Mouse (Mus musculus): Measurements from ENCODE around the gene Chkb. TPM values are rescaled to one million over a fixed set of nuclear protein-coding genes. Genes with fewer than 3 reads are reported as not detected.
A peak's percentile ranks its signal among the peaks of the same experiment; 100 is the strongest.
"Not testable (repeated sequence)": the region's sequence is repeated elsewhere in the genome, so short reads cannot be mapped to it uniquely, and the experiment has no call there.

Gene Chkb
- polyA plus RNA-seq, 1 experiment from 2014 or later: 50.1 TPM

DNA sequence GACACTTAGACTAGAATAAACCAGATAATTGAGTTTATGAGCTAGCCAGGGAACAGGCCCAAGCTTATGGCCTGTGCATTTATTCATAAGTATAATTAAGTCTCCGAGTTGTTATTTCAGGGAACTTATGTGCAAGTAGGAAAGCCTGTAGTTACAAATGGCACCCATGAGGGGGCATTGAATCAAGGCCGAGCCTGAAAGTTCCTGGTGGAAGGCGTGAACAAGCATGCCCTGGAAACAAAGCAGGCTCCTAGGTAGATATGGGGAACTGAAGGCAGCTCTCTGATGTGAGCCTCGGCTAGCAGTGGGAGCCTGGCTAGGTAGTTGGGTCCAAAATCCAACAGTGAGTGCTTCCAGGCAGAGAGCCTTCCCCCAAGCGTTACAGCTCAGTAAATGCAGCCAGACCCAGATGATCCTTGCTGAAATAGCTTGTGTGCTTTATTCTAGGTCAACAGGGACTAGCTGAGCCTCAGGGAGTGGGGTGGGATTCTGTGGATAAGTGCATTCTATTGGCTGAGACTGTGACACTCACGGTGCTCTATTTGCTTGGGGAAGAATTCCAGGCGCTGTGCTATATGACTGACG lies 12.9 kb upstream of the Chkb start:
- H3K27me3 ChIP-seq (ENCODE audit: control insufficient read depth, insufficient read depth, low read length): no peaks in the 10 kb centered on the region
- WGBS: 39% methylated on average over 8 of the region's 8 CpGs
- no peaks in the 10 kb centered on the region for H3K36me3 ChIP-seq (ENCODE audit: control insufficient read depth, insufficient read depth, low read length)
- ATAC-seq (ENCODE audit: insufficient number of reproducible peaks, low FRiP score, low TSS enrichment, low read depth) (no peak), DNase-seq (ENCODE audit: low spot score) (no peak)
- no peak overlapping the region for H3K27ac ChIP-seq (replicated peaks; ENCODE audit: low read depth, low read length)
- H3K9me3 ChIP-seq (ENCODE audit: control insufficient read depth, low read length): no peaks in the 10 kb centered on the region
- H3K9ac ChIP-seq (ENCODE audit: low read length): no peak overlapping the region
- no peak overlapping the region for H3K4me3 ChIP-seq (ENCODE audit: low read depth, low read length)
- H3K4me1 ChIP-seq (ENCODE audit: control insufficient read depth, insufficient read depth, low read length): no peaks in the 10 kb centered on the region
- no peak overlapping the region for H3K4me2 ChIP-seq (ENCODE audit: low read depth, severe bottlenecking)

DNA sequence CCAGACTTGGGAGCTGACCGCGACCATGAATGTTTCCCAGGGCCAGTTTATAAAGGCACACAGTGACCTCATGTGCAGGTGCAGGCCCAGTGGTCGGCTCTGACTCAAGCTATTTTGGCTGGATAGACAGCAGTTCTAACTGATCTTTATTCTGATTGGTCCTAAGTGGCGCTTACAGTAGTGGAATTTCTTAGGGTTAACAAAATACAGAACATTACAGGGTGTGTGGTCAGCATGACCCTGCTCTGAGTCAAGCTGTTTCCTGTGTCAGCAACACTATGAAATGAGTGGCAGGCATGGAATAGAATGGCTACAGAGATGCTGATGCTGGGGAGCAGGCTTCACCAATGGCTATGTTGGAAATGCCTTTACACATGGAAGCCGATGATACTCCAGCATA lies 6.2 kb upstream of the Chkb start:
- ATAC-seq (ENCODE audit: insufficient number of reproducible peaks, low FRiP score, low TSS enrichment, low read depth) (no peak), DNase-seq (ENCODE audit: low spot score) (no peak)
- no peak overlapping the region for H3K27ac ChIP-seq (replicated peaks; ENCODE audit: low read depth, low read length)
- no peaks in the 10 kb centered on the region for H3K4me1 ChIP-seq (ENCODE audit: control insufficient read depth, insufficient read depth, low read length)
- H3K4me2 ChIP-seq (ENCODE audit: low read depth, severe bottlenecking): no peak overlapping the region
- no peaks in the 10 kb centered on the region for H3K27me3 ChIP-seq (ENCODE audit: control insufficient read depth, insufficient read depth, low read length)
- H3K9me3 ChIP-seq (ENCODE audit: control insufficient read depth, low read length): no peaks in the 10 kb centered on the region
- WGBS: 76% methylated on average over 5 of the region's 5 CpGs
- no peak overlapping the region for H3K9ac ChIP-seq (ENCODE audit: low read length)
- no peaks in the 10 kb centered on the region for H3K36me3 ChIP-seq (ENCODE audit: control insufficient read depth, insufficient read depth, low read length)
- no peak overlapping the region for H3K4me3 ChIP-seq (ENCODE audit: low read depth, low read length)

DNA sequence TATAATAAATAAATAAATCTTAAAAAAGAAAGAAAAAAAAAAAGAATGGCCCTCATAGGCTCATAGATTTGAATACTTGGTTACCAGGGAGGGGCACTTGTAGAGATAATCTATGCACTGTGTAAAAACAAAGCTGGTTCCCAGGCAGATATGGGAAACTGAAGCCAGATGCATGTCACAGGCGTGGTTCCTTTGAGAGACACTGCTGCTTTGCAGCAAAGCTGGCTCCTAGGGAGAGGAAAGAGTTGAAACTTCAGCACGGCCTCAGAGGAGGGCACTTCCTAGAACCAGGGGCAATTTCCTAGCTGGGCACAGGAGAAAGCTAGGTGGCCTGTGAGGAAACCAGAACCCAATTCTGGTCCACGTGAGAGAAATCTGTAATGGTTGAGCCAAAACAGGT lies 4.4 kb upstream of the Chkb start:
- ATAC-seq (ENCODE audit: insufficient number of reproducible peaks, low FRiP score, low TSS enrichment, low read depth) (no peak), DNase-seq (ENCODE audit: low spot score) (no peak)
- H3K9me3 ChIP-seq (ENCODE audit: control insufficient read depth, low read length): no peaks in the 10 kb centered on the region
- H3K4me1 ChIP-seq (ENCODE audit: control insufficient read depth, insufficient read depth, low read length): no peaks in the 10 kb centered on the region
- H3K9ac ChIP-seq (ENCODE audit: low read length): no peak overlapping the region
- H3K27me3 ChIP-seq (ENCODE audit: control insufficient read depth, insufficient read depth, low read length): no peaks in the 10 kb centered on the region
- H3K4me2 ChIP-seq (ENCODE audit: low read depth, severe bottlenecking): no peak overlapping the region
- H3K4me3 ChIP-seq (ENCODE audit: low read depth, low read length): no peak overlapping the region
- H3K27ac ChIP-seq (replicated peaks; ENCODE audit: low read depth, low read length): no peak overlapping the region
- WGBS: 60% methylated on average over 3 of the region's 3 CpGs
- no peaks in the 10 kb centered on the region for H3K36me3 ChIP-seq (ENCODE audit: control insufficient read depth, insufficient read depth, low read length)

DNA sequence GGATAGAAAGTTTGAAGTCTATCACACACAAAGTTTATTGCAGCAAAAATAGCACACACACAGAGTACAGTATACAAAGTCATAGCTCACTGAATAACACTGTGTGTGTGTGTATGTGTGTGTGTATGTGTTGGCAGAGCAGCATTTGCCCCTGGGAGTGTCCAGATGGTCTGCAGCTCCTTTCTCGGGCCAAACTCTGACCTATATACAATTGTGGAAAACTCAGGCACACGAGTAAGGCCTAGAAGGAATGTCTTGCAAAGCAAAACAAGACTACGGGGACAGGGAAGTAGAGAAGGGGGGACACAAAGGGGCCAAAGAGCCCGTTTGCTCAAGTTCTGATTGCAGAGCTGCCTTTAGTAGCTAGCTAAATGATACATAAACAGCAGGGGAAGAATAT lies 3.2 kb upstream of the Chkb start:
- 76% methylated on average over 4 of the region's 4 CpGs for WGBS
- Histone ChIP-seq H3K36me3 (ENCODE audit: control insufficient read depth, insufficient read depth, low read length) (no peaks in the 10 kb centered on the region), H3K4me2 (ENCODE audit: low read depth, severe bottlenecking) (no peak overlapping the region), H3K27me3 (ENCODE audit: control insufficient read depth, insufficient read depth, low read length) (no peaks in the 10 kb centered on the region), H3K9me3 (ENCODE audit: control insufficient read depth, low read length) (no peaks in the 10 kb centered on the region), H3K9ac (ENCODE audit: low read length) (no peak overlapping the region), H3K27ac (replicated peaks; ENCODE audit: low read depth, low read length) (no peak overlapping the region), H3K4me3 (ENCODE audit: low read depth, low read length) (no peak overlapping the region), H3K4me1 (ENCODE audit: control insufficient read depth, insufficient read depth, low read length) (no peaks in the 10 kb centered on the region)
- ATAC-seq (ENCODE audit: insufficient number of reproducible peaks, low FRiP score, low TSS enrichment, low read depth) (no peak), DNase-seq (ENCODE audit: low spot score) (no peak)

DNA sequence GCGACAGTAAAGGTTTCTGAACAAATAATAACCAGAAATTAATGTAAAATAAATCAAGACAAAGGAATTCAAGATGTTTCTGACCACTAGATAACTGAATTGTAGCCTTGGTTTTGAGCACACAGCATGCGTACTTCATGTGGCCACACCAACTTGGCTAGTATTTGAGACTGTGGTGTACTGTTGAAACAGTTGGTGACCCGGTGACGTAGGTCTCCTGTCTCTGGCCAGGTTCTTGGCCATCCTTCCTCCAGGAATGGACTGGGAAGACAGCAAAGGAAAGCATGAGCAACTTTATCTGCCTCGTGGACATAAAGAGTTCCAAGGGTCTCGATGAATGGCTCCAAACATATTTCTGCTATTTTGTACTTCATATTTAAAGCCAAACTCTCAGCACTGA lies 2.1 kb upstream of the Chkb start:
- Histone ChIP-seq H3K4me2 (ENCODE audit: low read depth, severe bottlenecking) (no peak overlapping the region), H3K27ac (replicated peaks; ENCODE audit: low read depth, low read length) (no peak overlapping the region), H3K9ac (ENCODE audit: low read length) (no peak overlapping the region), H3K27me3 (ENCODE audit: control insufficient read depth, insufficient read depth, low read length) (no peaks in the 10 kb centered on the region), H3K9me3 (ENCODE audit: control insufficient read depth, low read length) (no peaks in the 10 kb centered on the region), H3K36me3 (ENCODE audit: control insufficient read depth, insufficient read depth, low read length) (no peaks in the 10 kb centered on the region; the same call in 1 of the 2 replicates), H3K4me3 (ENCODE audit: low read depth, low read length) (no peak overlapping the region), H3K4me1 (ENCODE audit: control insufficient read depth, insufficient read depth, low read length) (no peaks in the 10 kb centered on the region)
- no peak for DNase-seq (ENCODE audit: low spot score)
- 93% methylated on average over 6 of the region's 6 CpGs for WGBS
- ATAC-seq (ENCODE audit: insufficient number of reproducible peaks, low FRiP score, low TSS enrichment, low read depth): no peak

DNA sequence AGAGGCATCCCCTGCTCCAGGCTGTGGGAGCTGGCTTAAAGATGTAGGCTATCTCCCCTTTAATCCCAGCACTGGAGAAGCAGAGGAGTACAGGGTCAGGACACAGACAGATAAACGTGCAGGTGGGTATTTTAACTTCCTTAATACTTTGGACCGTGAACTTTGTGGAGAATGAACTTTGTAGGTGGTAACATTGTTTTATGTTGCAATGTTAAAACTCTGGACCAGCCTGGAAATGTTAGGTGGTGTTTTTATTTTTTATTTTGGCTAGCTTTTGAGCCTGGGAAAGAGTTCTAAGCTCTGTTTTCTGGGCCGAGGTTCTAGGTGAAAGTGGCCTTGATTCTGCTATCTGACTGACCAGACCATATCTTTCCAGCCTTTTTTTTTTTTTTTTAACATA lies 1.6 kb upstream of the Chkb start:
- H3K36me3 ChIP-seq (ENCODE audit: control insufficient read depth, insufficient read depth, low read length): peaks cover 2% of the 10 kb centered on the region; the same call in 1 of the 2 replicates
- ATAC-seq (ENCODE audit: insufficient number of reproducible peaks, low FRiP score, low TSS enrichment, low read depth): no peak
- no peaks in the 10 kb centered on the region for H3K27me3 ChIP-seq (ENCODE audit: control insufficient read depth, insufficient read depth, low read length)
- no peaks in the 10 kb centered on the region for H3K9me3 ChIP-seq (ENCODE audit: control insufficient read depth, low read length)
- no peak overlapping the region for H3K4me3 ChIP-seq (ENCODE audit: low read depth, low read length)
- H3K4me1 ChIP-seq (ENCODE audit: control insufficient read depth, insufficient read depth, low read length): 0 out of 2 replicates have a peak, but pooled peaks cover 2% of the 10 kb centered on the region
- no peak for DNase-seq (ENCODE audit: low spot score)
- no peak overlapping the region for H3K4me2 ChIP-seq (ENCODE audit: low read depth, severe bottlenecking)
- whole genome bisulfite sequencing: 89% methylated on average over 3 of the region's 3 CpGs
- H3K27ac ChIP-seq (replicated peaks; ENCODE audit: low read depth, low read length): no peak overlapping the region
- no peak overlapping the region for H3K9ac ChIP-seq (ENCODE audit: low read length)

DNA sequence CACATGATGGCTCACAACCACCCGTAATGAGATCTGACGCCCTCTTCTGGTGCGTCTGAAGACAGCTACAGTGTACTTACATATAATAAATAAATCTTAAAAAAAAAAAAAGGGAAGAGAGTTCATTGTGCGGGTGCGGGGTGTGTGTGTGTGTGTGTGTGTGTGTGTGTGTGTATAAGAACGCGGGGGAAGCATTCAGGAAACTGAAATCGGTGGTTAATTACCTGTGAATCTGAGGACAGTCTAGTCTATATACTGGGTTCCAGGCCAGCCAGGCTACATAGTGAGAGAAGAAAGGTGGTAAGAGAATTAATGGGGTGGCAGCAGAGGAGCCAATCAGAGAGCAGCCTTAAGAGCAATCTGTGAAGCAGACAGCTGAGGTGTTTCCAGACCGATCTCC lies 1.1 kb upstream of the Chkb start:
- H3K9me3 ChIP-seq (ENCODE audit: control insufficient read depth, low read length); H3K27me3 ChIP-seq (ENCODE audit: control insufficient read depth, insufficient read depth, low read length); ATAC-seq (ENCODE audit: insufficient number of reproducible peaks, low FRiP score, low TSS enrichment, low read depth); H3K27ac ChIP-seq (replicated peaks; ENCODE audit: low read depth, low read length); H3K4me3 ChIP-seq (ENCODE audit: low read depth, low read length); H3K4me1 ChIP-seq (ENCODE audit: control insufficient read depth, insufficient read depth, low read length); DNase-seq (ENCODE audit: low spot score); H3K4me2 ChIP-seq (ENCODE audit: low read depth, severe bottlenecking); H3K36me3 ChIP-seq (ENCODE audit: control insufficient read depth, insufficient read depth, low read length); H3K9ac ChIP-seq (ENCODE audit: low read length): not testable (repeated sequence)
- WGBS: 80% methylated on average over 7 of the region's 9 CpGs

DNA sequence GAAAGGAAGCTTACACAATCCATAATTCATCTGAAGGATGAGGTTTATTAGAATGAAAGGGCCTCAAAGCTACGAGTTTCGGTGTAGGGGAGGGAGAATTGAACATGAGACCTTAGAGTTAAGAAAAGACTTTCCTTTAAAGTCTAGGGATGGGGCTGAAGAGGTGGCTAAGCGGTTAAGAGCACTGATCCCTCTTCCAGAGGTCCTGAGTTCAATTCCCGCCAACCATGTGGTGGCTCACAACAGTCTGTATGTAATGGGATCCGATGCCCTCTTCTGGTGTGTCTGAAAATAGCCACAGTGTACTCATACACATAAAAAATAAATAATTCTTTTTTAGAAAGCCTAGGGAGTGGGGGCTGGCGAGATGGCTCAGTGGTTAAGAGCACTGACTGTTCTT lies 633 bp upstream of the Chkb start:
- ATAC-seq (ENCODE audit: insufficient number of reproducible peaks, low FRiP score, low TSS enrichment, low read depth) (no peak), DNase-seq (ENCODE audit: low spot score) (no peak)
- WGBS: 54% methylated on average over 6 of the region's 6 CpGs
- H3K4me1 ChIP-seq (ENCODE audit: control insufficient read depth, insufficient read depth, low read length): peaks cover 9% of the 10 kb centered on the region
- peak overlapping the region; percentile 53 for H3K4me3 ChIP-seq (ENCODE audit: low read depth, low read length)
- H3K4me2 ChIP-seq (ENCODE audit: low read depth, severe bottlenecking): peak overlapping the region; percentile 91
- H3K9me3 ChIP-seq (ENCODE audit: control insufficient read depth, low read length): no peaks in the 10 kb centered on the region
- 0 out of 2 replicates have a peak overlapping the region, but pooled peaks have one; percentile 54 for H3K9ac ChIP-seq (ENCODE audit: low read length)
- peaks cover 2% of the 10 kb centered on the region; the same call in 1 of the 2 replicates for H3K36me3 ChIP-seq (ENCODE audit: control insufficient read depth, insufficient read depth, low read length)
- H3K27ac ChIP-seq (replicated peaks; ENCODE audit: low read depth, low read length): no peak overlapping the region
- H3K27me3 ChIP-seq (ENCODE audit: control insufficient read depth, insufficient read depth, low read length): no peaks in the 10 kb centered on the region

DNA sequence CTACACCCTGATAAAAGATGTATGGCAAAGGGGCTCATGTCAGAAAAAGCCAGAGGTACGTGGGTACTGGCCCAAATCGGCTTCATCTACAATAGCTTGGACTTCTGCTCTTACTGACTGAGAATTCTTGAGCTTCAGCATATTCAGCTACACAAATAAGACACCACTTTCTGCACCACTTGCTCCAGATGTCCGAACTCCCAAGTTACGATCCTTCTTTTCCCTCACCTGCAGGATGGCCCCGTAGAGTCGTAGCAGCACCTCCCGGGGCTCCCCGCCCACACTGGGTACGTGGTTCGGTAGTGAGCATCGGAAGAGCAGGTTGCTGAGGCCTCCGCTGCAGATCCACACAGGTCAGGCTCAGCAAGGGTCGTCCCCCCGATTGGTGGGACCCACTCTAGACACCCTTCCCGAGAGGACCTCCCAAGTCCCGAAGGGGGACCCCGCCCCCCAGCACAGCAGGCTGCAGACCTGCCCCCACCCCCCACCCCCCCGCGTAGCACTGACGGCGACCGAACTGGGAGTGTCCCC lies 822 bp downstream of the Chkb start:
- Histone ChIP-seq H3K9ac (ENCODE audit: low read length) (peak overlapping the region; percentile 54), H3K4me2 (ENCODE audit: low read depth, severe bottlenecking) (peak overlapping the region; percentile 91), H3K27me3 (ENCODE audit: control insufficient read depth, insufficient read depth, low read length) (no peaks in the 10 kb centered on the region), H3K27ac (replicated peaks; ENCODE audit: low read depth, low read length) (no peak overlapping the region), H3K4me1 (ENCODE audit: control insufficient read depth, insufficient read depth, low read length) (peaks cover 9% of the 10 kb centered on the region), H3K9me3 (ENCODE audit: control insufficient read depth, low read length) (no peaks in the 10 kb centered on the region), H3K4me3 (ENCODE audit: low read depth, low read length) (peak overlapping the region; percentile 53), H3K36me3 (ENCODE audit: control insufficient read depth, insufficient read depth, low read length) (peaks cover 2% of the 10 kb centered on the region; the same call in 1 of the 2 replicates)
- ATAC-seq (ENCODE audit: insufficient number of reproducible peaks, low FRiP score, low TSS enrichment, low read depth): peak; percentile 44; the same call in 1 of the 2 replicates
- DNase-seq (ENCODE audit: low spot score): no peak
- WGBS: 5% methylated on average over 22 of the region's 22 CpGs
